Mouse (Mus musculus): ENCODE measurements around the gene Vmn1r177. TPM values are rescaled to one million over a fixed set of nuclear protein-coding genes. Genes with fewer than 3 reads are reported as not detected.
"Not testable (repeated sequence)": the region's sequence is repeated elsewhere in the genome, so short reads cannot be mapped to it uniquely, and the experiment has no call there.

Vmn1r177 gene
- polyA plus RNA-seq (2016; fragmentation: Nextera tagmentation; extraction: Ambion mirVana), result not detected in 2 replicates

GRCm38 (mm10) chr7:23866349-23866748 is at the start of gene Vmn1r177:
Gene Vmn1r177 (minus strand): TSS chr7:23866449.
- 9% methylated on average over 1 of the region's 1 CpGs for WGBS (ENCODE audit: insufficient replicate concordance)
- not testable (repeated sequence) for H3K4me2 ChIP-seq; H3K9ac ChIP-seq; H3K4me1 ChIP-seq; ATAC-seq; H3K4me3 ChIP-seq; H3K27me3 ChIP-seq (replicated peaks); H3K27ac ChIP-seq; H3K9me3 ChIP-seq (replicated peaks); H3K36me3 ChIP-seq

DNA sequence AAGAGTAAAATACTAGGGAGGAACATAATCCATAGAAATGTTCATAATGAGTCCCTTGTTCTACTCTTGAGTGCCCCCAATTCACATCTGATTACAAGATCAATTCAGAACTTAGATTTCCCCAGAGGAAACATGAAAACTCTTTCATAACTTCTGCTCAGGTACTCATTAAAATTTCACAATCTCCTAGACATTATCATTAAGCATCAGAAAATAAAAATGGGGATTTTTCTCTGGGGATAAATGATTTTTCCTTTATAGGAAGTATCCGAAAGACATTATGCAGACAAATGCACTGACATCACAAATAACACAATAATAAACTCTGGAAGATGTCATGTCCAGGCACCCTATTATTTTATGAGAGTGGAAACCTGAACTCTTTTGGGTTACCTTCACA is 25.5 kb upstream of the Vmn1r177 start, which contains the start of gene Vmn1r178:
Gene Vmn1r178, plus strand, starts transcription at position 301 of the 400 bp plus-strand sequence.
- H3K36me3 ChIP-seq, result no peaks in the 10 kb centered on the region
- H3K4me1 ChIP-seq, result no peaks in the 10 kb centered on the region
- ATAC-seq, result no peak
- no peak within 1 kb of the TSS for H3K4me2 ChIP-seq
- WGBS (ENCODE audit: insufficient replicate concordance), result 72% methylated on average over 1 of the region's 1 CpGs
- no peaks in the 10 kb centered on the region for H3K27me3 ChIP-seq (replicated peaks)
- H3K4me3 ChIP-seq, result no peak within 1 kb of the TSS
- H3K9ac ChIP-seq, result no peak within 1 kb of the TSS
- H3K27ac ChIP-seq, result no peak within 1 kb of the TSS
- H3K9me3 ChIP-seq (replicated peaks), result peaks cover 12% of the 10 kb centered on the region

- whole genome bisulfite sequencing (ENCODE audit: insufficient replicate concordance), result 47% methylated on average over 4 of the region's 4 CpGs
Measured at GRCm38 (mm10) chr7:23876918-23877317, 10.7 kb upstream of the Vmn1r177 start.

DNA sequence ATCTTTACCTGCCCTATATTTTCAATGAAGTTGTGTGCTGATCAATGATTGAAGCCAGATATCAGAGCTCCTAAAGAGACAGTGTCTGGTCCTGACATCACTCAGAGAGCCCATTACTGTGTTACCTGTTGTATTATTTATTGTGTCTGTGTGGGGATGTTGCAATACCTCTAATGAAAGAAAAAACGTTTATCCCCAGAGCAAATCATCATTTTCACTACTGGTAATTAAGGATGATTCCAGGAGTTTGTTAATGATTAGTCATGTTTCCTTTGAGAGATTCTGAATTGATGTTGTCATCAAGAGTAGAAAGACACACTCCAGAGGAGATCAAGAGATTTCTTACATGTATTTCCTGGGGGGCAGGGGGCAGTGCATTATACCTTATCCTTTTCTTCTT is 29.0 kb downstream of the Vmn1r177 start, which contains the start of gene Vmn1r176:
Gene Vmn1r176, minus strand, starts transcription at position 101 of the 400 bp plus-strand sequence.
- H3K36me3 ChIP-seq, ATAC-seq: not testable (repeated sequence)
- WGBS (ENCODE audit: insufficient replicate concordance), result no CpG with 5 or more reads among the region's 1 CpGs

More at GRCm38 (mm10) chr7:23876918-23877317, 10.7 kb upstream of the Vmn1r177 start:
- not testable (repeated sequence) for H3K4me1 ChIP-seq; ATAC-seq; H3K27ac ChIP-seq; H3K9ac ChIP-seq; H3K9me3 ChIP-seq (replicated peaks); H3K4me2 ChIP-seq; H3K4me3 ChIP-seq; H3K36me3 ChIP-seq; H3K27me3 ChIP-seq (replicated peaks)

More for the DNA sequence above, 29.0 kb downstream of the Vmn1r177 start, which contains the start of gene Vmn1r176:
- not testable (repeated sequence) for H3K27me3 ChIP-seq (replicated peaks); H3K4me3 ChIP-seq; H3K9me3 ChIP-seq (replicated peaks); H3K4me2 ChIP-seq; H3K9ac ChIP-seq; H3K27ac ChIP-seq; H3K4me1 ChIP-seq

Other genes starting within 250 kb of the Vmn1r177 start
- gene Vmn1r171, start 235.7 kb downstream of the Vmn1r177 start, polyA plus RNA-seq (2016; fragmentation: Nextera tagmentation; extraction: Ambion mirVana), result not detected in 2 replicates
- gene Vmn1r172, start 208.1 kb downstream of the Vmn1r177 start, polyA plus RNA-seq (2016; fragmentation: Nextera tagmentation; extraction: Ambion mirVana), result not detected in 2 replicates
- not detected in 2 replicates for gene Vmn1r173, start 165.7 kb downstream of the Vmn1r177 start, polyA plus RNA-seq (2016; fragmentation: Nextera tagmentation; extraction: Ambion mirVana)
- not detected in 2 replicates for gene Vmn1r174, start 114.2 kb downstream of the Vmn1r177 start, polyA plus RNA-seq (2016; fragmentation: Nextera tagmentation; extraction: Ambion mirVana)
- gene Vmn1r175, start 55.8 kb downstream of the Vmn1r177 start, polyA plus RNA-seq (2016; fragmentation: Nextera tagmentation; extraction: Ambion mirVana), result not detected in 2 replicates
- gene Vmn1r176, start 29.1 kb downstream of the Vmn1r177 start, polyA plus RNA-seq (2016; fragmentation: Nextera tagmentation; extraction: Ambion mirVana), result not detected in 2 replicates
- not detected in 2 replicates for gene Vmn1r178, start 25.6 kb upstream of the Vmn1r177 start, polyA plus RNA-seq (2016; fragmentation: Nextera tagmentation; extraction: Ambion mirVana)
- not detected in 2 replicates for gene Vmn1r179, start 60.5 kb upstream of the Vmn1r177 start, polyA plus RNA-seq (2016; fragmentation: Nextera tagmentation; extraction: Ambion mirVana)
- not detected in 2 replicates for gene Vmn1r180, start 84.2 kb upstream of the Vmn1r177 start, polyA plus RNA-seq (2016; fragmentation: Nextera tagmentation; extraction: Ambion mirVana)
- not detected in 2 replicates for gene Vmn1r181, start 108.2 kb upstream of the Vmn1r177 start, polyA plus RNA-seq (2016; fragmentation: Nextera tagmentation; extraction: Ambion mirVana)
- not detected in 2 replicates for gene V1rd19, start 135.2 kb upstream of the Vmn1r177 start, polyA plus RNA-seq (2016; fragmentation: Nextera tagmentation; extraction: Ambion mirVana)
- gene Vmn1r183, start 186.8 kb upstream of the Vmn1r177 start, polyA plus RNA-seq (2016; fragmentation: Nextera tagmentation; extraction: Ambion mirVana), result not detected in 2 replicates
- gene Zfp180, start 215.5 kb upstream of the Vmn1r177 start, polyA plus RNA-seq (2016; fragmentation: Nextera tagmentation; extraction: Ambion mirVana), result 13.3 and 14.8 TPM in 2 replicates
- 1.4 and 1.5 TPM in 2 replicates for gene Zfp112, start 245.9 kb upstream of the Vmn1r177 start, polyA plus RNA-seq (2016; fragmentation: Nextera tagmentation; extraction: Ambion mirVana)

Data from liver, embryonic 12.5 days (tissue).